Mouse (Mus musculus): ENCODE measurements around the gene Olfr652.

Gene Olfr652

DNA sequence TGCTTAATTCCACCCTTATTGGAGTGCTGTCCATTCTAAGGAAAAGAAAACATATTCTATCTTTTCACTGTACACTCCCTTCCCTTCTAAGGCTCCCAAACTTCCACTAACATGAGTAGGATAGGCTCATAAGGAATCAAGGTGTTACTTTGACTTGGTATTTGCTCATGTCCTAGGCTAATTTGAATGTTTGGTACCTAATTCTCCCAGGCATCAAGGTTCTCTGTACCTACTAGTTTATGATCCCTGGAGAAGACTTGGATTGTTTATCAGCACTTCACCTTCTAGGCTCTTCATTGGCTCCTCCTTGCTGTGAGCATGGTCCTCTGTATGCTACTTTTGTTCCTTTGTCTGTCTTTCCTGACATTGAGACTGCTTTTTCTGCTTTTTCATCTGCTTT lies at the start of gene Olfr652:
Olfr652 (plus strand) TSS at position 301 of the 400 bp plus-strand sequence.
- in situ Hi-C loops (cut with MseI, MboI), result no loop called here

DNA sequence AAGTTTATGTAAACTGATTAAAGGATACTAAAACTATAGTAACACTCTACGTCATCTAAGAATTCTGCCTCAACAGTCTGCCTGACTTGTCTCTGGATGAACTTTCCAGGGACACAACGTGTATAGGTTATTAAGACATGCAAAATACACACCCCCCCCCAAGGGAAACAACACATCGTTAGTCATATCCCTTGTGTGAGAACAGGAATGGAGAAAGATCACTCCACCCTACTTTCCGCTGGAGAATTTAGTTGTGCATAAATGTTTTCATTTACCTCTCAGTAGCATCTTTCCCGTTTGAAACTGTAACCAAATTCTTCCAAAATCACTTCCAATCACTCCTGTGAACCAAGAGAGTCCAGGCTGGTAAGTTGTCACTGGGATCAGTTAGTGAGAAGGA lies 10.9 kb upstream of the Olfr652 start, which contains the start of gene Olfr651:
Olfr651 (plus strand) TSS at position 301 of the 400 bp plus-strand sequence.
- in situ Hi-C loops (cut with MseI, MboI), result no loop called here

DNA sequence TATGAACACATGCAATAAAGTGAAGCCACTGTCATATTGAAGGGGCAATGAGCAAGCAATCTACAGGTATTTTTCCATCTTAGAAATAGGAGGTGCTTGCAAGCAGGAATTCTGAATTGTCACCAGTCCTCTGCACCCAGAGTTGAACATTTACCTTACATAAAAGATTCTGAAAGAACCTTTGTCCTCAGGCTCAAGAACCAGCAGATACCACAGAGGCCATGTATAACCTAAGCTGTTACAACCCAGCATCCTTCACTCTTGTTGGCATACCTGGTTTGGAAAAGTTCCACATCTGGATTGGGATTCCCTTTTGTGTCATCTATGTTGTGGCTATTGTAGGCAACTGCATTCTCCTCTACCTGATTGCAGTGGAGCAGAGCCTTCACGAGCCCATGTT lies 8.0 kb upstream of the Olfr652 start:
- in situ Hi-C loops (cut with MseI, MboI), result no loop called here

DNA sequence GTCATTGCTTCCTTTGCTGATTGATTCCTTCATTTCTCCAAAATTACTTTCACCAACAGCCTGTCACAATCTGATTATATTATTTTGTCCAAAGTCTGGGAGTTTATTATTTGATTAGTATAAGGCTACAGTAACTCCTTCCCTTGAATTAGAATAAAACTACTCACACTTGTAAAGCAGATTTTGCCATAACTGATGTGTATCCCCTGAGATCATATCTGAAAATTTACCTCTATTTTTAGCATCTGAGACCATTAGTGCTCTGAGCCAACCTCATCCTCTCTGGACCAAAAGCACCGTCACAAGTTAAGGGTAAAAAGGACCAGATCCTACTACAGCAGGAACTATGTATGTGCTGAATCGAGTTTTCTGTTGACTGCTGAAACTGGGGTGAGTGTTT lies 16.3 kb downstream of the Olfr652 start, which contains the start of gene Olfr653:
Olfr653 (plus strand) TSS at position 301 of the 400 bp plus-strand sequence.
- in situ Hi-C loops (cut with MseI, MboI), result no loop called here

DNA sequence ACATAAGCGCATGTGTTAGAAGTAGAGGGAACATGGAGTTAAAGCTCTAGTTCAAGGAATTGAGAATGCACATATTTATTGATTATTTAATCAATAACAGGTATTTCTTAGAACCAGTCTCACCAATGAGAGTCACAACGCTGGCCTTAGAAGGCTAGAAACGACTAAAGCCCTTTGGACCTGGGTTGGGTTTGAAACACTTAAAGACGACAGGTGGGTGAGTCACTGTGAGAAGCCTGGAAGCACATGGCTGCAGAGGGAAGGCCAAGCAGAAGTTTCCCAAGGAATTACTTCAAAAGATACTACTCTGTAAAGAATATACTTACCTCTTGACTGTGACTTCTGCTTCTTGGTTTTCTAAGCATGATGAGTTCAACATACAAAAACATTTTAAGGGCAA lies 20.1 kb downstream of the Olfr652 start:
- in situ Hi-C loops (cut with MseI, MboI), result no loop called here

DNA sequence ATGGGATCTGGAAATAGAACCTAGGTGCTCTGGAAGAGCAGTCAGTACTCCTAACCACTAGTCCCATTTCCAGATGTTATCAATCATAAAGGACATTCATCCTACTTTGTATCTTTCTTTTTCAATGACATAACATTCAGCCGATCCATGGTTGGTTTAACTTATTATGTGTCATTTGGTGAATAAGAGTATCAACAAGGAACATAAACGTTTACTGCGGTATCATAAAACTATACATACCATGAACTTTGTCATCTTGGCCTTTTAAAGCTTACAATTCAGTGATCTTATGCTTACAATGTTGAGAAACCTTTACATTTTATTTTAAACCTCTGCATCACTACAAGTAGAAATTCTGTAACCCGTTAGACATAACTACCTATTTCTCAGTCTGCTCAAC lies 20.7 kb downstream of the Olfr652 start:
- in situ Hi-C loops (cut with MseI, MboI), result no loop called here

DNA sequence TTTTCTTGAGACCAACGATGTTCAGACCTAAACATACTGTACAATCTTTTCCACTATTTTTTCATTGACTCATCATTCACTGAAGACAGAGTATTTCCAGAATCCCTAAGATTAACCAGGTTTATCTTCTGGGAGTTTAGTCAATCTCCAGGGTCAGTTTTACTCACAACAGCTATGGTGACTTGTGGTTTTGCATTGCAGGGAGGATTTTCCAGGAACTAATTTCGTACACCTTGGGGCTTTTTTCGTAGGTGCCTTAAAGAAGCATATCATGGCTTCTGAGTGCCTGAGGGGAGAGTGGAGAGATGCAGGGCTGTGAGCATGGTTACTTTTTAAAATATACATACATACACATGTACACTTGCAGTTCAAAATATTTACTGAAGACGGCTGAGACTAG lies 26.0 kb downstream of the Olfr652 start, which contains the start of gene Olfr654:
Olfr654 (plus strand) TSS at position 301 of the 400 bp plus-strand sequence.
- in situ Hi-C loops (cut with MseI, MboI), result no loop called here

DNA sequence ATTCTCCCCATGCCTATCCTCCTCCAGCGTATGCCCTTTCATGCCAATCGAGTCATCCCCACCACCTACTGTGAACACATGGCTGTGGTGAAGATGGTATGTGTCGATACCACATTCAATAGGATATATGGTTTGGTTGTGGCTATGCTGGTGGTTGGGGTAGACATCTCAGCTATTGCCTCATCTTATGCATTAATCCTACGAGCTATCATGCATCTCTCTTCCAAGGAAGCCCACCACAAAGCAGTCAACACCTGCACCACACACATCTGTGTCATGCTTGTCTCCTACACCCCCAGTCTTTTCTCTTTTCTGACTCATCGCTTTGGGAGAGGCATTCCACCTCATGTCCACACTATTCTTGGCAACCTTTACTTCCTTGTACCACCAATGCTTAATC lies 27.6 kb downstream of the Olfr652 start:
- in situ Hi-C loops (cut with MseI, MboI), result no loop called here

DNA sequence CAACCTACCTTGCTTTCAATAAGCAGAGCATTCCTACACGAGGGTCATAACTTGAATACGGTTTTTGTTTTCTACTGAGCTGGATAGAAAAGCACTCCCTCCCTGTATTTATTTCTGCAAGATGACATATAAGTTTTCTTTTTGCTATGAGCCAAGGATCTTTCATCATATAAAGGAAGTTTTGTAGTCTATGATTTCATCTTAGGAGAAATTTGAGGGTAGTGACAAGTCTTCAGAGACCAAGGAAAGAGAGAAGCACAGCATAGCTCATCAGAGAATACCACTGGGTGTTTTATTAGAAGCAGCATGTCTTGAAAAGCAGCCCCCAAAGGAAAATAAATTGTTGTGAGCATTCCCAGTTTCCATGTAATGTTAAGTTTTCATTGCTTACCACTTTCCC lies 41.0 kb downstream of the Olfr652 start, which contains the start of gene Olfr655:
Olfr655 (minus strand) TSS at position 101 of the 400 bp plus-strand sequence.
- in situ Hi-C loops (cut with MseI, MboI), result no loop called here

DNA sequence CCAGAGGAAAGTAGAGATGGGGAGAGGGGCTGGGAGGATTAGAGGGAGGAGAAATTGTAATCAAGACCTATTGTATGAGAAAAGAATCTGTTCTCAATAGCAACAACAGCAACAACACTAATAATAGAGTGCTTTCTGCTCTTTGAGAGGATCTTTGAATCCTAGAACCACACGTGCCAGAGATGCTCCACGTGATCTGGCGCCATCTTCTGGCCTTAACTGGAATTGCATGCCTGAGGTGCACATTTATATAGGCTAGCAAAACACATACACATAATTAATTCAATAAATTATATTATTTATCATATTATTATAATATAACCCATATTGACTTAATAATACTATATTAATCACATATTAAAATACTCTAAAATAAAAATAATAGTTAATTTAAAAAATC lies 42.5 kb downstream of the Olfr652 start:
- in situ Hi-C loops (cut with MseI, MboI), result no loop called here

DNA sequence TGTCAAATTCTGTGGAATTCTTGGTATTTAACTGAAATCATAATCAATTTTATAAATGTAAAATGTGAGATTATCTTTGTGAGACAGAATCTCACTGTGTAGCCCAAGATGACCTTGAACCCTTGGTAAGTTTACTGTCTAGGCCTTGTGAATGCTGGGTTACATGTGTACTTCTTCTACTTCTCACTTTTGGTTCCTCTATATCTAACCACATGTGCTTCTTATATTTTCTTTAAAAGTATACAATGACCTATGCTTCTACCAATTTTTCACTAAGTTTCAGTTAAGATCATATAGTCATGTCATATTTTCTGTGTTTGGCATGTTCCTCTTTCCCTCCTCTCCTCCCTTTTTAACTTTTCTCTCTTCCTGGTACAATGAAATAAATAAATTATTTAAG lies 44.0 kb downstream of the Olfr652 start:
- in situ Hi-C loops (cut with MseI, MboI), result no loop called here

DNA sequence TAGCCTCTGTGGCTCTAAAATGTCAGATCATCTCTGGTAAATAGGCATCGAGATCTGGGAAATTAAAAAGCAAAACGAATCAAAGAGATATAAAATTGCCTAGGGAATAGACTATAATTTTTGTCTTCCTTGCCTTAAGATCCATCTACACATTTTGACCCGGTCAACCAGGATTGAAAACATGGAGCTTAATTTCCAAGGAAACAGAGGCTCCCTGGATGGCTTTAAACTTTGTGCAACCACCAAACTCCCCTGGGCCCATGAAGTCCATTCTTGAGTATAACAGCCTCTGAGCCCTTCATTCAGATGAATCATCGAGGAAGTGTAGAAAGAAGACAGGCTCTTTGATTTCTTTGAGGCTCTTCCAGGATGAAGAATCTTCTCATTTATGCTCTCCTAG lies 53.0 kb downstream of the Olfr652 start, which contains the start of gene Olfr656:
Olfr656 (plus strand) TSS at position 301 of the 400 bp plus-strand sequence.
- in situ Hi-C loops (cut with MseI, MboI), result no loop called here

Measured in mouse trophoblast stem cell (cell line).